Mouse (Mus musculus) adrenal gland, postnatal 14 days (tissue): Measurements from ENCODE around the gene Tob2. TPM values are rescaled to one million over a fixed set of nuclear protein-coding genes. Genes with fewer than 3 reads are reported as not detected.

ENCODE experiments used
- DNase-seq: peaks from one replicate; pipeline ENCODE4 v3.0.0; 2021; ENCODE audit warnings: mixed read lengths
- long read RNA-seq, 2 experiments: library from polyadenylated mRNA; stranded (forward); transcript quantifications; one replicate each; pipeline ENCODE4 v2.0.0; 2021
- total RNA-seq: library from RNA; stranded (reverse); gene quantifications from 2 replicates; pipeline ENCODE4 v1.2.3, GENCODE M21; 2021

Gene Tob2
- total RNA-seq, result 124 and 147 TPM in 2 replicates
- long read RNA-seq, experiment 1, full-length matches to known transcripts, result 26 of 63 reads
- long read RNA-seq, experiment 1, partial matches to known transcripts, result 0 of 63 reads
- long read RNA-seq, experiment 1, other reads (novel, unspliced or antisense), result 37 of 63 reads
- long read RNA-seq, experiment 2, full-length matches to known transcripts, result 26 of 75 reads
- long read RNA-seq, experiment 2, partial matches to known transcripts, result 0 of 75 reads
- long read RNA-seq, experiment 2, other reads (novel, unspliced or antisense), result 49 of 75 reads

DNA sequence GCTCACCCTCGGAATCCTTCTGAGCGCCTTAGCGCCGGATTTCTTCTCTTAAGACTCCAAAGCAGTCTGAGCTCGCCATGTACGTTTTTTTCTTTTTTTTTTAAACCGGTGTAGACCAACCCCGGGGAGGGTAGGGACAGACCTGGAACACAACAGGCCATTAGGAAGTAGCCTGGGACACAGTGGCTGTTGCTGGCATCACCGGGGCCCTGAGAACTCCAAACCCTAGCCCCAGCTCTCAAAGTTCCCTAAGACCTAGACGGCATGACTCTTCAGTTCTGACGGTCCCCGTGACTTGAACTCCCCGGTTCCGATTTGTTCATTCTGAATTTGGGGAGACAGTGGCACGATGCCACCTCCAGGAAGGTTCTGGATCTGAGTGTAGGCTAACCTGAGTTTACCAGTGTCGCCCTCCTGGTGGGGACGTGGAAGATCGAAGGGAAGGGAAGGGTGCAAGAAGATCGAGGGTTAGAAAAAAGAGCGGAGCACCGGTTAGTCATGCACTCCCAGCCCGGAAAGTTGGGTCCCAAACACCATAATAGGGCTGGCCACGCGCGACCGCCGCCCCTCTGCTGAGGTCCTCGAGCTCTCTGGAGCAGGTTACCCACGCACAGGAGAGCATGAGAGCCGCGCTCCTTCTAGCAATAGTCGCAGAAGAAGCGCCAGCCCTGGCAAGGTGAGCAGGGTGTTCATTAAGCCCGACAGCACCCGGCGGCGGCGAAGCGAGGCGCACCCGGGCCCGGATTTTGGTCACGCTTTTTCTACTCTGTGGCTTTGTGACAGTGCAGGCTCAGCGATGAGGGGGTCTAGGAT, at the start of gene Tob2:
Tob2 (minus strand) TSS at position 280 of the 813 bp plus-strand sequence.
- DNase-seq, result peak; percentile 74

DNA sequence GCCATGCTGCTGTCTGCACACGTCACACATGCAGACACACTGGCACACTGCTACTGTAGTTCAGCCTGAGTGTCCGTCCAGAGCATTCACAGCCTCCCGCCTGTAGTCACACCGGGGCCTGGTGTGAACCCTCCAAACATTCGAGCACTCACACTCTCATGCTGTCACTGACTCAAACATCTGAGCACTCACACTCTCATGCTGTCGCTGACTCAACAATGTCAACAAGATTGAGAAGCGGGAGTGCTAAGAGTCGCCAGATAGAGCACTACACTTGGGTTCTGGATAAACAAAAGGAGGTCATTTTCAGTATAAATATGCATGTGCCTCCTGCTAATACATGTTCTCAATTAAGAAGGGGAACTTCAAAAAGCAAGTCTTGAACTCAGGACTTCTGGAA, 49.4 kb upstream of the Tob2 start:
- DNase-seq, result no peak

DNA sequence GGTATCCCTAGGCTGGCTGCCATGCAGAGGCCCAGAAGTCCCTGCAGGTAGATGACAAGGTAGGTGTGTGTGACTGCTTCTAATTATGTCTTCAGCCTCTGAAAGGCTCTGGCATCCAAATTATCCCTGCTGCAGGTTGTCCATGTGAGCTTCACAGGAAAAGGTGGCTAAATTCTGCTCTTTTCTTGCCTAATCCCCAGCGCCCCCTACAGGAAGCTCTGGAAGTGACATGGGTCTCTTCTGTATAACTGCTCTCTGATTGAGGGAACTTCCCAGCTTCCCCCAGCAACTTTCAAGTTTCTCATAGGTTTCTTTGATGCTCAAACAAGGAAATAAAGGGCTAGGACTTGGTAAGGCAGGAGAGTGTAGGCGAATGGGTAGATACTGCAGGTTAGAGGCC, 46.3 kb upstream of the Tob2 start:
- peak; percentile 88 for DNase-seq

DNA sequence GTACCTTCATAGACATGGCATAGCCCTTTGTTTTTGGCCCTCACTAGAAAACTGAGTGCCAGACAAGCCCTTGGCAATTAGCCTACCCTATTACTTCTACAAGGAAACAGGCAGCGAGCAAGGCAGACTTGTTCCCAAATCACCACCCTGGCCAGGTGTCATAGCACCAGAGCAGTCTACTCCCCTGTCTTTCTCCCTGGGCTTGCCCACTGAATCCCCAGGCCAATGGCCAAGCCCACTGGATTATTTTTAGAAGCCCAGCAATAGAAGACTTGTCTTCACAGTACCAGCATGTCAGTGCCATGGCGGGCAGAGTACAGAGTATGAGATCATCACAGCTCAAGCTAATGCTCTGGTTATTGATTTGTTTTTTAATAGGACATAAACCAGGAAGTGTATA, 40.2 kb upstream of the Tob2 start:
- DNase-seq, result no peak

DNA sequence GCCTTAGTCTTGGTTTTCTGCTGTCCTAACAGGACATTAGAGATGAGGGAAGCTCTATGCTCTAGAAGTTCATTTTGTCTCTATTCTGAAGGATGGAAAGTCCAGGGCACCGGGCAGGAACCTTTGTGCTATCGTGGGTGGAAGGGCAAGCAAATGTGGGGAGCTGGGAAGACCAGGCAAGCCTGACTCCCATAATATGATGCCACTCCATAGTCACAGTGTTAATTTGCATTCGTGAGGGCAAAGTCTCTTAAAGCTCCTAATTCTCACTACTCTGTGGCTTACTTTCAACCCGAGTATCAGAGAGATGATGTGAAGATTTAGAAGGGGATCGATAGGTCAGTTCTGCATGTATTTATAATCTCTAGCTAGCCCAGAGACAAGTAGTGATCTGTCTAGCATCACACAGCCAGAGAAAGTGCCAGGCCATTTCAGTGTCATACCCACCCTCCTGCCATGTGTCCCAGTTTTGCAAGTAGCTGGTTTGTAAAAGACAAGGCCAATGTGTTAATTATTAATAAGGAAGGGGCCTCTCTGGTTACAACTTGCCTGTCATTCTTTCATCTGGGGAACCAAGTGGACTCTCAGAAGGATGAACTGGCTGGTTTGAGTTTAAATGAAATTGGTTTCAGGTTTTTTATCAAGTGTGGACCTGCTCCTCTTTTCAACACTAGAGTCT, 39.1 kb upstream of the Tob2 start:
- no peak for DNase-seq

DNA sequence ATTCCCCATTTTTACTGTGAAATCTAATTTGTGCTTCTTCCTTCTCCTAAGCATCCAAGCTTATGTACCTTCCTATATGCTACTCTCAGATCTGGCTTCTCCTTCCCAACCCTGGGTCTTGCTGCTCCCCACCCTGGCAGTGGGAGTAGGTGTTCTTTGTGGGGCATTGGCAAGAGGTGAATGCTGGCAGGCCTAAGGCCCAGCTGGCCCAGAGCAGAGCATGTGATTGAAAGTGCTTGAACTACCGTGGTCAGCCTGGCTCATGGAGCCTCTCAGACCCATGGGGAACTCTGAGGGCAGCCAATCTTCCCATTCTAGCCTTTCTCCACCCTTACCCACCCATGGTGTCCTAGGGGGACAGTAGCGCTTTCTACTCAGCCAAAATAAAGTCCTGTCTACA, 37.8 kb upstream of the Tob2 start:
- DNase-seq, result no peak

DNA sequence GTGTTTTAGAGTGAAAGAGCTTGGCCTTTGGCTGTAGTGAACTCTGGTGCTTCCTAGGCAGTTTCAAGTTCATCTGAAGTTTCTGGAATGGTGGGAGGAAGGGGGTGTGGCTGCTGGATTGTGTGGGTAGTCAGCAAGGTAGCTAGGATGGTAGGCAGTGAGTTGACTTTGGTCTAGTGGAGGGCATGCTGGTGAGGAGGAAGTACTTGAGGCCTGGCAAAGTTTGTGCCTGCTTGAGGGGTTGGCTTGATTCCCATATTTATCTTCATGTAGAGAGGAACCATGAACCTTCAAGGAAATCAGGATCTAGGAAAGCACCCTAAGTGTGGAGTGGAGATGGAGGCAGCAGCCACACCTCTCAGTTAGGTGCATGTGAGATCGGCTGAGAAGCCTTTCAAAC, 35.4 kb upstream of the Tob2 start:
- no peak for DNase-seq

DNA sequence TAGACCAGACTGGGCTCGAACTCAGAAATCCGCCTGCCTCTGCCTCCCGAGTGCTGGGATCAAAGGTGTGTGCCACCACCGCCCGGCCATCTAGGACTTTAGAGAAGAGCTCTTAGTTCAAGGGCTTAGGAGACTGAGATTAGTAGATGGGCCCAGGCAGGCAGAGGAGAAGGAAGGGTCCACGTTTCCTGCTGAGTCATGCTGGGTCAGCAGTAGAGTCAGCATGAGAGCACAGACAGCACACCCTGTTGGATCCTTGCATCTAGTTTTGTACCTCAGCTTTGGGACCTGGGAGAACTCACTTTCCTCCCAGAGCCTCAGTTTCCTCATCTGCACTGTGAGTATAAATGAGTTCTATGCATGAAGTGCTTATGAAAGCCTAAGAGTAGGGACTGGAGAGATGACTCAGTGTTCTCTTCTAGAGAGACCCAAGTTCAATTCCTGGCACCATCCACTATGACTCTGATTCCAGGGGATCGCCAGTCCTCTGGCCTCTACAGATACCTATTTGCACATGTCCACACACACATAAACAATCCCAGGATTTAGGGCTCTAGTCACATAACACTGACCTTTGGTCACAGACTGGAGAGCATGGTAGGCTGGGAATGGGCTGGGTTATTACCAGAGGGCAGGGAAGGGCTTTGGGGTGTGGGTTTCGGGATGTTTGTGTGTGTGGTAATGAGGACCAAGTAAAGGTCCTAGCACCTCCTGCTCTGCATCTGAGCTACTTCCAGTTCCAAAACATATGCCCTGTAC, 33.4 kb upstream of the Tob2 start:
- DNase-seq, result no peak

DNA sequence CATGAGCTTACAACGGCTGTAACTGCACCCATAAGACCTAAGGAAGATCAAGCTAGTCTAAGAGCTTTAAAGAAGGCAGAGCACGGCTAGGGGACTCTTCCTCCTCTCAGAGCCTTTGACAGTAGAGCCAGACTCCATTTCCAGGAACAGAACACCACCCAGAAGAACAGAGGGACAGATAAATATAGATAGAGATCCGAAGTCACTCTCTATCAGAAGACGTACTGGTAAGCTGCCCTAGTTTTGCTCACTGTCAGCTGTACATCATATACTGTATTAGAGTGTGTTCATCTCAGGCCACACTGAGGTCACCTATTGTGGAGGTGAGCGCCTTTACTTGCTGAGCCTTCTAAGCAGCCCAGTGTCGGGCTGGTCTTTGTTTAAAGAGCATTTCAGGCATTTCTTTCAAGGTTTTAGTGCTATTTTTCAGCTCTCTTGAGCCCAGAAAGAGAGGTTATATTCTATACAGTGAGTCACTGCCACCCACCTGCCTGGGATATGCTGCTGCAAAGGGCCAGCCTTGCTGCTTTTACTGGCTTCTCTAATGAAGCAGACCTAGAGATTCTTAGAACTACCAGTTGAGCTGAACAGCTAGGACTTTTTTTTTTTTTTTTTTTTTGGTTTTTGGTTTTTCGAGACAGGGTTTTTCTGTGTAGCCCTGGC, 32.7 kb upstream of the Tob2 start:
- no peak for DNase-seq

DNA sequence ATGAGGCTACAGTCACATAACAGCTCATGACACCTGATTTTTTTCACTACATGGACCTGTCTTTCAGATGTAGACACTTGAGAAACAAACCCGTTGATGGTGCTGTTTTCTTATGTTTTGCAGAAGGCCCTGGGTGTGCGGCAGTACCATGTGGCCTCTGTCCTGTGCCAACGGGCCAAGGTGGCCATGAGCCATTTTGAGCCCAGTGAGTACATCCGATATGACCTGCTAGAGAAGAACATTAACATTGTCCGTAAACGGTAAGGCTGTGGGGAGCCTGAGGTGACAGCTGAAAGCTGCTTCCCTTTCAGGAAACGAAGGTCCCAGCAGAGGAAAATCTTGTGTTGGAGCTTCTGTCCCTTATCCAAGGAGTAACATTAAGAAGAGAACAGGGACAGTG, 30.6 kb upstream of the Tob2 start:
- DNase-seq, result no peak

DNA sequence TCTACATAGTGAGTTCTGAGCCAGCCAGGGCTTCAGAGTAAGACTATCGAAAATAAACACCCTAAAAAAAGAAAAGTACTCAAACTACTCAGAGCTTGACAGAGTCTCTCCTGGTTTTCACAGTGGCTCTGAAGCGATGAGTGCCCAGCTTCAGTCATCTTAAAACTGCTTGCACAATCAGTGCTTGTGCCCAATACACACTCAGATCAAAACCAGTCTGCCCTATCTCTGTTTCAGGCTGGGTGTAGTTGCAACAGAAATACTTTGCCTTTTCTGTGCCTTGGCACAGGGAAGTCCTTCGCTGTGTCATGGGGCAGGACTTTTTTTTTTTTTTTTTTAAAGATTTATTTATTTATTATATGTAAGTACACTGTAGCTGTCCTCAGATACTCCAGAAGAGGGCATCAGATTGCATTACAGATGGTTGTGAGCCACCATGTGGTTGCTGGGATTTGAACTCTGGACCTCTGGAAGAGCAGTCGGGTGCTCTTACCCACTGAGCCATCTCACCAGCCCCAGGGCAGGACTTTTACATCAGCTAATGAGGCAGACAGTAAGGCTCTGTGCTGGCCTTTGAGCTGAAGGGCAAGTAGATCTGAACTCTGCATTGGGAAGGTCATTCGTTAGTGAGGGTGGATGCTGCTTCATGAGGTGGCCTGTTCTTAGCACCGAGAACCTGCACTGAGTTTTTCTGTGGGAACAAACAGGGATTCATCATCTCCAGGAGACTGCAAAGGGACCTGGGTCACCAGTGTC, 28.4 kb upstream of the Tob2 start:
- DNase-seq, result no peak

DNA sequence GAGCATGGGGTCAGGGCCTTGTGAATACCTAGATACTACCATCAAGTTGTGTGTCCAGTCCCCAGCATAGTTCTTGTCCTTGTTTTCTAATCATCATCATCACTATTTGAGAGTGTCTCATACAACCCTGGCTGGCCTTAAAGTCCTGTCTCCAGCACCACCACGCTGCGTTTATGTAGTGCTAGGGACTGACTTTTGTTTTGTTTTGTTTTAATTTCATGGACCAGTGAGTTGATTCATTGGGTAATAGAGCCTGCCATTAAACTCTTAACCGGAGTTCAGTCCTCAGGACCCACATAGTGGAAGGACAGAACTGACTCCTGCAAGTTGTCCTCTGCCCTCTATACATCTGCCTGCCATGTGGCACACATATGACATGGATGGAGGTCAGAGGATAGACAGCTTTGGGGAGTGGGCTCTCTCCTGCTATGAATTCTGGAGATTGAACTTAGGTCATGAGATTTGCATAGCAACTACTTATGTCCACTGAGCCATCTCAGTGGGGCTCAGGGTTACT, 26.9 kb upstream of the Tob2 start:
- no peak for DNase-seq

DNA sequence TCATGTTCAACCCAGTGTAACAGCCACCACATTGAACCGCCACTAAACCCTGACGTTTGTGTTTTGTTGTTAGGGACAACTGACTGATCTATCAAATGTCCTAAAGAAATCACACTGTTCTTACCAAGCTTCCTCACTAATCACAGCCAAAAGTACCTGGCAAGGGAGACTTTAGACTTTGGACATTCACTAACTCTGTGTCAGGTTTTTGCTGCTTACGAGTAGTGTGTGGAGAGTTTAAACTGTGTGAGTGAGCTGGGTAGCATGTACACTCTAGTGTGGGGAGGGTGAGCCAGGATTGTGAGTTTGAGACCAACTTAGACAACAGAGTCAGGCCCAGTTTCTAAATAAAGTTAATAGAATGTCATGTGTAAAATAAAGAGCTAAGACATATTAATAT, 23.8 kb upstream of the Tob2 start:
- no peak for DNase-seq

DNA sequence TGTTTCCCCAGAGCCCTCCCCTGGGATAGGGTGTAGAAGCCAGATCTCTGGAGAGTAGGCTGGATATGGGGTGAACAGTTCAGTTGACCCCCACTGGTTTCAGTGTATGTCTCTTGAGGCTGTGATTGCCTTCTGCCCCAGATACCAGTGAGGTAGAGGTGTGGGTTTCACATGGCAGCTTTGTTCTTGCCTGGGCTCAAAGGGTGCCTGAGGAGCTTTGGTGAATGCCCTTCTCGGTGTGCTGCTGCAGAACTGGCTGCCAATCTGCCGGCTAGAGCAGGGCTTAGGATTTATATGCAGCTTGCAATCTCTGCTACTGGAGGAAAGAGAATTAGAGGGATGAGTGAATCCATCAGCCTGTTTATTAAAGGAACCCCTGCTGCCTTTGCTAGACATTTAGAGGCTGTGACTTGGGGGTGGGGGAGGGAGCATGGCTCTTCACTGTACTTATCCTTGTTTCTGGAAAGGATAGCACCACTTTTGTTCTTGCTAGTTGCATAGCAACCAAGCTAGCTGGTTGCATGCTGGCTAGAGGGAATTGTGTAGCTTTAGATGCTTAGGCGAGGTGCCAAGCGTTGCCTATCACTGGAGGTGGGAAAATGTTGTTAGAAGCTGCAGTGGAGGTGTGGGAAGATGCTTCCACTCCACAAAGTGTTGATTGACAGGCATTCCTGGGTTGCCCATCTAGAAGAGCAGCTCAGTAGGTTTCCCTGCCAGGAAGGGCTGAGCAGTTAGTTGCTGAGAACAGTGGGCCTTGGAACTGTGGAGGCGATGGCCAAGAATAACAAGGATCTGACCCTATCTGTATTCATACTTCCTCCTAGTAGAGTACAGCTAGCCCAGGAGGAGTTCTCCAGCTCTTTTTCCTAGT, 21.2 kb upstream of the Tob2 start:
- DNase-seq, result peak; percentile 60

DNA sequence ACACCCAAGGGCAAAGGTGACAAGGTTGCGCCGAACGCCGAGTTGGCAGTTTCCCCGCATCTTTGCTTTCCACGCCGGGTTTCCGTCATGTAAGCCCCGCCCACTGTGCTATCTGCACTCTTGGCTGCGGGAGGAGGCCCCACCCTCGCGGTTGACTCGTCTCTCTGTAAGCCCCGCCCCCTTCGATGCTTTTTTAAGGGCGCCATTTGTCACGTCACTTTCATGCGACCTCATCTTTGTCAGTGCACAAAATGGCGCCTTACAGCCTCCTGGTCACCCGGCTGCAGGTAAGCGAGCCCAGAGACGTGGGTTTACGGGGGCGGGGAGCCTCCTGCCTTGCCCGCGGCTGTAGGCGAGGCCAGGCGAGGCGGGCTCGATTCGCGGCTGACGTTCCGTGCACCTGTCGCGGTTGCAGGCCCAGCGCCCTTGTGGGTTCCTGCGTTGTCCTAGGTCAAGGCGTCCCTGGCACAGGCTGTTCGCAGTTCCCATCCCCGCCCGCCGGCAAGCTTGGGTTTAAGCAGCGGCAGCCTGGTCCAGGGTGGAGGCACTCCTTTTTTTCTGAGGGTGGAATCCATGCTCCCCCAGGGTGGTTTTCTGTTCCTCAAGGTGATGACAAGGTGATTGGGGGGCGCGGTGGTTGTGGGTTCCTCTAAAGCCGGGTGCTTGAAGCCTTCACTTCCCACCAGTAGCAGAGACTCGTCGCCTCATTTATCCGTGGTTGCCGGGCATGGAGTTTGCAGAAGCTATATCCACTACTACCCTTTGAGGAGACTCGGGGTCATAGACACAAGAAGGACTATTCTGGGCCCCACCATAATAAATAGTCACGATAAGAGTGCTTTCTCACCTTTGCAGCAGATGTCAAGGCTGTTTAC, 13.9 kb upstream of the Tob2 start, which contains the start of gene Aco2:
Aco2 (plus strand) TSS at position 48 of the 875 bp plus-strand sequence.
- peak; percentile 99 for DNase-seq

DNA sequence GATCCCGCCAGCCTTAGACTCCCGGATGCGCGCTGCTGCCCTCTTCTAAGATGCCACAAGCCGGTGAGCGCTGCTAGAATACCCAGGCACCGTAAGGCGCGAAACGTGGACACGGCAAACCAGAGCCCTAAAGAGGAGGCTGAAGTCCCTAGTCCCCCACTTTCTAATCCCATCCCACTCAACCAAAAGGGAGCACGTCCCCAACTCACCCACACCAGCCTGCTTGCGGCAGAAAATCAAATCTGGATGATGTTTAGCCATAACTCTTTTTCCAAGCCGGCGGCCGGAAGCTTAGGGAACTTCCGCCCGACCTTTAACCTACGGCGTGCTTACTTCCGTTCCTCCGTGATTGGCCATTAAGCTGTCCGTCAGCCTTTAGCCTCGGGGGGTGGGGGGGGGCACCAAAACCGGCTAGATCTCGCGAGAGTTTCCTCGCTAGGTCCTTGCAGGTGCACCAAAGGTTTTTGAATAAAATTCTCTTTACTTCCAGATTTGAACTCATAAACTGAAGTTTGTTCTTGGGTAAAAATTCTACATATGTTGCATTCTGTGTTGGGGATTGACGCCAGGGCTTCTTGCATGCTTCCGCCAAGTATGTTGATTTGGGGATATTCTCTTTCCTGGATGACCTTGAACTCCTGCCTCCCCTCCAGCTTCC, 13.1 kb upstream of the Tob2 start, which contains the start of gene Phf5a:
Phf5a (minus strand) TSS at position 308 of the 658 bp plus-strand sequence.
- DNase-seq, result peak; percentile 93

DNA sequence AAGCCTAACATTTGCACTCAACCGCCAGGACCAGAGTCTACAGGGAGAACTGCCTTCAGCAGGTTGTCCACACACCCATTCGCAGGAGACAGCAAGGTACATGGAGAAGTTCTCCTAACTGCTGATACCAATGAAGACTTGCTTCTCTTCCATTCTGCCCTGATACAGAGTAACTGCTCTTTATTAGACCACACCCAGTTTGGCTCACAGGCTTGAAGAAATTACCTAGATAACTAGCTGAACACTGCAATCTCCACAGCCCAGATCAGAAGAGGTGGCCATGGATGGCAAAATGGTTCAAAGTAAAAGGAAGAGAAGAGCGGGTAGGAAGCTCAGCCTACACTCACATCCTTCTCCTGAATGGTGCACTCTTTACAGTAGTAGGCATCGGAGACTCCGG, 11.4 kb upstream of the Tob2 start:
- no peak for DNase-seq

DNA sequence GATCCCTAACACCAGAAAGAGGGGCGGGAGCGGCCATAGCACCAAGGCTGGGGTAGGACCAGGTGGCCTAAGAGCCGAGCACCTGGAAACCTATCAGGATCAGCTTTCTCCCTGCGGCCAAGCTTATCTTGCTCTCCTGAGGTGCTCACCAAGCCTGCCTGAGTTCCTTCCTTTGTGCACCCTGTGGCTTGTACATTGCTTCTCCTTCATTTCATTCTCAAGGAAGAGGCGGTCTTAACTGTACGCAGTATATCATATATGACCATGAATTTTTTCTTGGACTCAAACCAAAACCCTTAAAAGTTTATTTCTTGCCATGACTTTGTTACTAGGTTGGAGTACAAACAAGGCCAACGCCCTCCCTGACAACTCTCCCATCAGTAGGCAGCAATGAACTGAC, 5.6 kb upstream of the Tob2 start:
- DNase-seq, result no peak
